Mouse (Mus musculus): Measurements from ENCODE around the gene Slc25a29. TPM values are rescaled to one million over a fixed set of nuclear protein-coding genes. Genes with fewer than 3 reads are reported as not detected.
A peak's percentile ranks its signal among the peaks of the same experiment; 100 is the strongest.
"Not testable (repeated sequence)": the region's sequence is repeated elsewhere in the genome, so short reads cannot be mapped to it uniquely, and the experiment has no call there.

Gene Slc25a29
- polyA plus RNA-seq, 1 experiment from 2014 or later = 3.8 TPM

GRCm38 (mm10) chr12:108855081-108855480 is 19.4 kb upstream of the Slc25a29 start:
- WGBS = 82% methylated on average over 10 of the region's 10 CpGs
- Histone ChIP-seq H3K27ac (replicated peaks) (no peak overlapping the region), H3K9ac (ENCODE audit: low read length) (no peak overlapping the region), H3K4me3 (ENCODE audit: low read depth, low read length) (no peak overlapping the region), H3K4me2 (replicated peaks; ENCODE audit: low read depth) (no peak overlapping the region), H3K27me3 (ENCODE audit: control insufficient read depth, insufficient read depth, low read length) (no peaks in the 10 kb centered on the region), H3K36me3 (ENCODE audit: control insufficient read depth, insufficient read depth, low read length) (no peaks in the 10 kb centered on the region), H3K4me1 (replicated peaks; ENCODE audit: control insufficient read depth, insufficient read depth) (no peaks in the 10 kb centered on the region), H3K9me3 (ENCODE audit: control insufficient read depth, low read length) (no peaks in the 10 kb centered on the region)
- DNase-seq (ENCODE audit: low spot score) (peak; percentile 48), ATAC-seq (ENCODE audit: low FRiP score, low TSS enrichment) (peak; percentile 43)
- no peak for TF ChIP-seq CTCF (IDR thresholded peaks at IDR 0.05; ENCODE audit: low read depth)
- no peak for TF ChIP-seq EP300 (optimal IDR thresholded peaks at IDR 0.05)

- no peak for ATAC-seq (ENCODE audit: low FRiP score, low TSS enrichment)
- Histone ChIP-seq H3K36me3 (ENCODE audit: control insufficient read depth, insufficient read depth, low read length) (no peaks in the 10 kb centered on the region), H3K9ac (ENCODE audit: low read length) (no peak overlapping the region), H3K4me1 (replicated peaks; ENCODE audit: control insufficient read depth, insufficient read depth) (no peaks in the 10 kb centered on the region), H3K4me2 (replicated peaks; ENCODE audit: low read depth) (no peak overlapping the region), H3K27me3 (ENCODE audit: control insufficient read depth, insufficient read depth, low read length) (no peaks in the 10 kb centered on the region), H3K4me3 (ENCODE audit: low read depth, low read length) (no peak overlapping the region), H3K9me3 (ENCODE audit: control insufficient read depth, low read length) (no peaks in the 10 kb centered on the region), H3K27ac (replicated peaks) (no peak overlapping the region)
- WGBS = 89% methylated on average over 8 of the region's 8 CpGs
- TF ChIP-seq CTCF (IDR thresholded peaks at IDR 0.05; ENCODE audit: low read depth) (no peak), EP300 (optimal IDR thresholded peaks at IDR 0.05) (no peak)
- DNase-seq (ENCODE audit: low spot score) = no peak
Measured at GRCm38 (mm10) chr12:108852822-108853221, 17.1 kb upstream of the Slc25a29 start.

GRCm38 (mm10) chr12:108850886-108851285 is 15.2 kb upstream of the Slc25a29 start:
- Histone ChIP-seq H3K27ac (replicated peaks) (no peak overlapping the region), H3K4me1 (replicated peaks; ENCODE audit: control insufficient read depth, insufficient read depth) (no peaks in the 10 kb centered on the region), H3K9me3 (ENCODE audit: control insufficient read depth, low read length) (no peaks in the 10 kb centered on the region), H3K4me2 (replicated peaks; ENCODE audit: low read depth) (no peak overlapping the region), H3K9ac (ENCODE audit: low read length) (no peak overlapping the region), H3K36me3 (ENCODE audit: control insufficient read depth, insufficient read depth, low read length) (no peaks in the 10 kb centered on the region), H3K4me3 (ENCODE audit: low read depth, low read length) (no peak overlapping the region), H3K27me3 (ENCODE audit: control insufficient read depth, insufficient read depth, low read length) (no peaks in the 10 kb centered on the region)
- WGBS = 79% methylated on average over 8 of the region's 8 CpGs
- DNase-seq (ENCODE audit: low spot score) (no peak), ATAC-seq (ENCODE audit: low FRiP score, low TSS enrichment) (no peak)
- TF ChIP-seq EP300 (optimal IDR thresholded peaks at IDR 0.05) (no peak), CTCF (IDR thresholded peaks at IDR 0.05; ENCODE audit: low read depth) (no peak)

- H3K4me1 ChIP-seq (replicated peaks; ENCODE audit: control insufficient read depth, insufficient read depth) = no peaks in the 10 kb centered on the region
- ATAC-seq (ENCODE audit: low FRiP score, low TSS enrichment) = 0 out of 2 replicates have a peak, but pooled peaks have one; percentile 17
- H3K9me3 ChIP-seq (ENCODE audit: control insufficient read depth, low read length) = no peaks in the 10 kb centered on the region
- no peak overlapping the region for H3K27ac ChIP-seq (replicated peaks)
- no peak overlapping the region for H3K9ac ChIP-seq (ENCODE audit: low read length)
- H3K4me3 ChIP-seq (ENCODE audit: low read depth, low read length) = no peak overlapping the region
- peaks cover 4% of the 10 kb centered on the region; the same call in 1 of the 2 replicates for H3K36me3 ChIP-seq (ENCODE audit: control insufficient read depth, insufficient read depth, low read length)
- H3K4me2 ChIP-seq (replicated peaks; ENCODE audit: low read depth) = no peak overlapping the region
- no peak for DNase-seq (ENCODE audit: low spot score)
- TF ChIP-seq EP300 (optimal IDR thresholded peaks at IDR 0.05) (no peak), CTCF (IDR thresholded peaks at IDR 0.05; ENCODE audit: low read depth) (no peak)
- WGBS = 35% methylated on average over 8 of the region's 8 CpGs
- H3K27me3 ChIP-seq (ENCODE audit: control insufficient read depth, insufficient read depth, low read length) = no peaks in the 10 kb centered on the region
Measured at GRCm38 (mm10) chr12:108850129-108850528, 14.4 kb upstream of the Slc25a29 start.

- H3K27ac ChIP-seq (replicated peaks) = no peak overlapping the region
- no peaks in the 10 kb centered on the region for H3K4me1 ChIP-seq (replicated peaks; ENCODE audit: control insufficient read depth, insufficient read depth)
- no peak overlapping the region for H3K4me2 ChIP-seq (replicated peaks; ENCODE audit: low read depth)
- ATAC-seq (ENCODE audit: low FRiP score, low TSS enrichment) = no peak
- H3K4me3 ChIP-seq (ENCODE audit: low read depth, low read length) = no peak overlapping the region
- H3K27me3 ChIP-seq (ENCODE audit: control insufficient read depth, insufficient read depth, low read length) = no peaks in the 10 kb centered on the region
- H3K36me3 ChIP-seq (ENCODE audit: control insufficient read depth, insufficient read depth, low read length) = peaks cover 8% of the 10 kb centered on the region; the same call in 1 of the 2 replicates
- WGBS = 68% methylated on average over 4 of the region's 4 CpGs
- no peak for TF ChIP-seq EP300 (optimal IDR thresholded peaks at IDR 0.05)
- no peak for TF ChIP-seq CTCF (IDR thresholded peaks at IDR 0.05; ENCODE audit: low read depth)
- no peaks in the 10 kb centered on the region for H3K9me3 ChIP-seq (ENCODE audit: control insufficient read depth, low read length)
- no peak overlapping the region for H3K9ac ChIP-seq (ENCODE audit: low read length)
- DNase-seq (ENCODE audit: low spot score) = no peak
Measured at GRCm38 (mm10) chr12:108849488-108850022, 13.9 kb upstream of the Slc25a29 start.

- not testable (repeated sequence) for H3K27me3 ChIP-seq (ENCODE audit: control insufficient read depth, insufficient read depth, low read length); H3K36me3 ChIP-seq (ENCODE audit: control insufficient read depth, insufficient read depth, low read length); H3K27ac ChIP-seq (replicated peaks); H3K9me3 ChIP-seq (ENCODE audit: control insufficient read depth, low read length); H3K4me3 ChIP-seq (ENCODE audit: low read depth, low read length); H3K4me2 ChIP-seq (replicated peaks; ENCODE audit: low read depth); DNase-seq (ENCODE audit: low spot score); H3K9ac ChIP-seq (ENCODE audit: low read length); H3K4me1 ChIP-seq (replicated peaks; ENCODE audit: control insufficient read depth, insufficient read depth); ATAC-seq (ENCODE audit: low FRiP score, low TSS enrichment)
- WGBS = 87% methylated on average over 3 of the region's 3 CpGs
- peak; percentile 63 for TF ChIP-seq CTCF (IDR thresholded peaks at IDR 0.05; ENCODE audit: low read depth)
Measured at GRCm38 (mm10) chr12:108848033-108848432, 12.3 kb upstream of the Slc25a29 start.

Measured in stomach, postnatal 0 days (tissue).